Mouse (Mus musculus) thymus, postnatal 36 days (tissue): ENCODE data around the gene Sorbs1.

Source experiments
- DNase-seq, 2 experiments: peaks; one replicate each; pipeline ENCODE4 v3.0.0; 2022; ENCODE audit warnings: mixed read lengths in 2 of 2

The Sorbs1 gene

DNA sequence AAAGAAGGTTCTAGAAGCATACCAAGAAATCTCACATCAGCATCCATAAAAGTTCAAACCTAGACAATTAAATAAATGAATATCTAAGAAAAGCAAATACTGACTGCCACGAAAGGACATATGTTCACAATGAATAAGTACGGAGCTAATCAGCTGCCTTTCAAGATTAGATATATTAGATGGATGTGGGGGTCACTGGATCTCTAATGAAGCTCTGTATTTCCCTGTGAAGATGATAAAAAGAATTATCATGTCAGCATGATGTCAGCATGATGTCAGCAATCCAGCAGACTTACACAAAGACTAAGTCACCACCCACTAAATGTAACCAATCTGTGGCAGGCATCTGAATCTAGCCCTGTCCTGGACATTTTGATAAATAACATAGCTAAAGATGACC, 77.8 kb downstream of the Sorbs1 start:
- DNase-seq, result no peak

DNA sequence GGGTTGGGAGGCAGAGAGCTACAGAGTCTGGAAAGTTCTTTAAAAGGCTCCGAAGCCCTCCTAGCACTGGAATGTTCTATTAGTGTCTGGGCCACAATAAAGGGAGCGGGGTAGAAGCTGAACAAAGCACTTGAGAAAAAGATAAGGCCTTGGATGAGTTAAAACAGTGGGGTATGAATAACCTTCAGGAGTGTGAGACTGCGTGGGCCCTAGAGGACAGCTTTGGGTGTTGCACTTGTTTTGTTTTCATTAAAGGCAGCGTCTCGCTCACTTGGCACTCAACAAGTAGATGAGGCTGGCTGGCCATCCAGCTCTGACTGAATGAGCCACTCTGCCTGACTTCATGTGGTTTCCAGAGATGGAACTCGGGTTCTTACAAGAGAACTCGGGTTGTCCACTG, 78.5 kb downstream of the Sorbs1 start:
- DNase-seq, result no peak

DNA sequence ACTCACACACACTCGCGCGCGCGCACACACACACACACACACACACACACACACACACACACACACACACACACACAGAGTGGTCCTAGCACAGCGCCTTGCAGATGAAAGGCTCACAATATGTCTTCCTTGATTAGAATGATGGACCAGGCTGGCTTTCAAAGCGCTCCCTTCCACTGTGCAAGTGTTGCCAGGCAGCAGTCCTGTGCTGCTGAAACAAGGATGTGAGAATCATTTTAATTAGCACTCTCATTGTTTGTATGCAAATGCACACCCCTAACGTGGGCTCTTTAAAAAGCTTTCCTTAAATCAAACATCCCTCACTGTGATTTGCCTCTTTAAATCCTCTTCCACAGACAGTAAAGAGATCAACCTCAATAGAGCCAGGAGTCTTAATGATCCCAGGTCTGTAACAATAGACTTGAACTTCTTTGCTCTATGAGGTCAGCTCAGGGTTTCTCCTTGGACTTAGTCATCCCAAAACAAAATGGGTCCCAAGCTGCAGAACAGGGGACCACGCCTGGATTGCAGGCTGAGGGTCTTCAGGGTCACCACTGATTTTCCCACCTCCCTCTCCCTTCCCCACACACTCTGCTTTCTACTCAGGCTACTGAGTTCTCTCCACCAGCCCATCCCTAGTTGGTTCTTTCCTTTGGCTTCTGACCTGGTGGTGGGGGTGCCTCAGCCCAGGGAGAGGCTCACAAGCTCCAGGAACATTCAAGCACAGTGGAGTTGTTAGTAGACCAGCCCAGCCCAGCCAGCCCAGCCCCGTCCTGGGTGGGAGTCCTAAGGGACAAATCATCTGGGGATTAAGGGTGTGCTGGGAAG, 79.3 kb downstream of the Sorbs1 start:
- DNase-seq, result no peak

DNA sequence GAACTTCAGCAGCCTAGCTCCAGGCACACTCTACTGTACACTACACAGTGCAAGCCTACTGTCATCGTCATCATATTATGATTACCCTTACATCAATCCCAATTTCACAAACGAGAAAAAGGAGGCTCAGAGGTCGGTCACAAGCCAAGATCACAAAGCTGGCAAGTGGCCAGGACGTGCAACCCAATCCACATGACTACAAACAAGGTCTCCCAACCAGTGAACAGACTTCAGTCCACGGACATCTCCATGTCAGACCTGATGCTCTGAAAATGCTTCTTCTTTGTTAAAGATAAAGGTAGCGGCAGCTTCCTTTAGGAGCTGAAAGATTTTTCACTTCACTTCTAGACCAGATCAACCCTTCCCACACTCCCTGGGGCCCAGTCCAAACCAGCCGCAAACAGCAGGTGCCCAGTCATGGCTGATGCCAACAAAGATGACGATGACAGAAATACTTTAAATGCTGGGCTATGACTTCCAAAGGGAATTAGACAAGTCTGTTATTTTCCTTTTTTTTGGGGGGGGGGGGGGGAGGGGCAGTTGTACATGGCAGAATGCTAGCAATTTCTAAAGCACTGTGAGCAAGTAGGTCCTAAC, 80.2 kb downstream of the Sorbs1 start:
- no peak for DNase-seq

DNA sequence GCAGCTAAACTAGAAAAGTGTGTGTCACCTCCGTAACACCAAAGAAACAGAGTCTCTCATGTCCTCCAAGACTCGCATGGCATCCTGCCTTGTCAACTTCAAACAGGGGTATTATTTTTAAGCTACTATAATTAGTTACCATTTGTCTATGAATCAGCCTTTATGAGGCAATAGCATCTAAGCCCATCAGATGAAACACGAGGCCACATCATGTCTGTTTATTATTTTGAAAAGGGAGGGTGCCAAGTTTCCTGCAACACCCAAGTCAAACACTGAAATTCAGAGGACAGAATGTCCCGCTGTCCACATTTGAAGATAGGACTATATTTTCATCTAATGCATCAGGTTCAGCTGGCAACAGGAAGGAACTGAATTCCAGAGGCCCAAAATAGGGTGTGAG, 81.6 kb downstream of the Sorbs1 start:
- no peak for DNase-seq

DNA sequence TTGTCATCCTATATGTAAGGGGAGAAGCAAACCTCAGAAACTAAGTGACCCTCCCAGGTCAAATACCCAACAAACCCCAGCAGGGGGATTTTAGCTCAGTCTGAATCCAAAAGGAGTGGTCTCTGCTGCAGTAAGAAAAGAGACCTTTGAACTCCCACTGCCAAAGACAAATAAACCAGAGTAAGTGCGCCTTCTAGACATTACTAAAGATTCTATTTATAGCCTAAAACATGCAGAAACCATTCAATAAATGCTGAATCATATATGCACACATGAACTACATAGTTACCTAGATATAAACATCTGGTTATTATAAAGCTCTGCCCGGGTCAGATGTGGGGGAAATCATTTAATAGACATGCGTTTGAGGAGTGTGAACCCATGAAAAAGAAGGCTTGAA, 84.0 kb downstream of the Sorbs1 start:
- no peak for DNase-seq

DNA sequence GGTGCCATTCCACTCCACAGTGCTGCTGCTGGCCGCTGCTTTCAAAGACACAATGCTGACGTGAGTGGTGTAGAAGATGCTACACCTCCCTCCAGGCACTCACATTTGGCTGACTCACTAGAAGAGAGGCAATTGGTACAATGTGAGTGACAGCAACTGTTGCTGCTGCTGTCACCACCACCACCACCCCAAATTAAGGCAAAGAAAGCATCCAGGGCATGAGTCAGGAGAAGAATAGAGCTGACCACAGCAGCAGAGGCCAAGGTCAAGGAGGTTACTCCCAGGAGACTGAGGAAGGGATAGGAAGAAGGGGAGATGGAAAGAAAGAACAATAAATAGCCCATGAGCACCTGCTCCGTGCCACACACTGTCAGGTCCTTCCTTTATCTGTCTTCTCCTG, 84.4 kb downstream of the Sorbs1 start:
- no peak for DNase-seq

DNA sequence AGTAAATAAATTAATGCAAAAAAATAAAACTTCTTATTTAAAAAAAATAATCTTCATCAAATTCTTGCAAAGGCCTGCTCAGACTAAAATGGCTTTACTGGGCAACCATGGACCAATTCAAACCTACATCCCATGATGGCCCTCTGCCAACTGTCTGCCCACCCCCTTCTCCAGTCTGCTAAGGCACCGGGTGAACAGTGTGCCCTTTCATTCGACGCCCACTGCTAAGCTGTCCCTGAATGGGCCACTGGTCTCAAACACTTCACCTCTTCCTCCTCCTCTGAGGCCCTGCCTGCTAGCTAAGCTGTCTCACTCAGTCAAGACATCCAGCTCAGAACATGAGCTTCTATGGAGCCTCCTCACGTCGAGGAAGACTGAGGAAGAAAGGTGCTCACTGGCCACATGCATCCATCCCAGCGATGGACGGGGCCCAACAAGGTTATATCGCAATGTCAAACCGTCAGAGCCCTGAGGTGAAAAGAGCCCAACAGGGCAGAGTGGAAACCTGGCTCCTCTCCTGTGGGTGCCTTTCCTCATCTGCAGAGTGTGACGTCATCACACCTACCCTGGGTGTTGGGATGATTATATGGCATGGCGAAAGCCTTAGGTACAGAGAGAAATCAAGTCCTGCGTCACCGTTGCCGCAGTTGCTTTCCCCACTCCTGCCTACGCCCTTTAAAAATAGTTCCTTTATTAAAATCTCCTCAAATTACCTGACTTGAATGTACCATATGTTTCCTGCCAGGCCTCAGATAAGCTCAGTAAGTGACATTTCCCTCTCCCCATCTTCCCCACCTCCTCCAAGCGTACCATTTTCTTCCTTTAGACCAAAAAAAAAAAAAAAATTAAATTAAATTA, 87.2 kb downstream of the Sorbs1 start:
- DNase-seq, result no peak

DNA sequence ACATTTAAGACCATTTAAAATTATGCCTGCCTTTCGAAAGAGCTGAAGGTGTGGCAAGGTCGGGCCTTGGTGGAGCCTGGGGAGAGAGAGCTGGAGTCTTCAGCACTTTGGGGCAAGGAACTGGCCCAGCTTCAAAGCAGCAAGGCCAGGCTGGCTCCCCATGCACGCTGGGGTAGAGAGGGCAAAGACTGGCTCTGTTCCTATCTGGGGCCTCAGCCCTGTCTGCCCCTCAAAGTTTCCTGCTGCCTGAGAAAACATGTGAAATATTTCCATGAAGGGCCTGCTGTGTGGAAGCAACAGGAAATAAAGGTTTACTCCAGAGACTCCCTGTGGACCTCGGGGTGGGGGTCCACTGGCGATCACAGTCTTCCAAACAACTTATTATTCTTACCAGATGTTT, 88.3 kb downstream of the Sorbs1 start:
- DNase-seq, result no peak

DNA sequence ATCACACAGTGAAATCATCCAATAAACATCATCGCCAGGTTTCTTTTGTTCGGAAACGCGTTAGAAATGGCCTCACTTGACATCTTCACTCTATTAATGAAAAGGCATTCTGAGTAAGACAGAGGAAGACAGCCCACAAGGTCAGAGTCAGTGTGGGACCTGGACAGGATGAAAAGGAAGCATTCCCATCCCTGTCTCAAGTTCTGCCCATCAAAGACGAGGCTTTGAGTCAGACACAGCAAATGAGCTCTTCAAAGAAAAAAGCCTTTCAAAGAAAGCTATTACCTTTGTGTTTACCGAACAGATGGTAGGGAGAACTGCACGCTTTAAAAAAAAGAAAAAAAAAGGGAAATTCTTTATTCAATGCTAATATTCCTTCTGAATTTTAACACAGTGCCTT, 92.5 kb downstream of the Sorbs1 start:
- DNase-seq, result no peak

DNA sequence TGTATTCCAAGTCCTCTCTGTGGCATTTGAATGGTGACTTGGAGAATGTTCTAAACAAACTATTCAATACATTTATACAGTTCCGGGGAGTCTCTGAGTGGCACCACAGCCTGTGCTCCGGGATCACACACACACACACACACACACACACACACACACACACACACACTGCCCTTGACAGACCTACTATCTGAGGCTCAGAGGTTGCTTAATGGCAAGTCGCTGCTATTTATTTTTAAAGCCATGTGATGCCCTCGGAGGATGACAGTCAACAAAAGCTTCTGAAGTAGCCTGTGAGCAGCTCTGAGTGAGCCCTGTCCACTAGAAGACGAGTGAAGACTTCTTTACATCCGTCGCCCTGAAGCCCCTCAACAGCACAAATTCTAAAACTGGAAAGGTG, 94.3 kb downstream of the Sorbs1 start:
- DNase-seq, result no peak

DNA sequence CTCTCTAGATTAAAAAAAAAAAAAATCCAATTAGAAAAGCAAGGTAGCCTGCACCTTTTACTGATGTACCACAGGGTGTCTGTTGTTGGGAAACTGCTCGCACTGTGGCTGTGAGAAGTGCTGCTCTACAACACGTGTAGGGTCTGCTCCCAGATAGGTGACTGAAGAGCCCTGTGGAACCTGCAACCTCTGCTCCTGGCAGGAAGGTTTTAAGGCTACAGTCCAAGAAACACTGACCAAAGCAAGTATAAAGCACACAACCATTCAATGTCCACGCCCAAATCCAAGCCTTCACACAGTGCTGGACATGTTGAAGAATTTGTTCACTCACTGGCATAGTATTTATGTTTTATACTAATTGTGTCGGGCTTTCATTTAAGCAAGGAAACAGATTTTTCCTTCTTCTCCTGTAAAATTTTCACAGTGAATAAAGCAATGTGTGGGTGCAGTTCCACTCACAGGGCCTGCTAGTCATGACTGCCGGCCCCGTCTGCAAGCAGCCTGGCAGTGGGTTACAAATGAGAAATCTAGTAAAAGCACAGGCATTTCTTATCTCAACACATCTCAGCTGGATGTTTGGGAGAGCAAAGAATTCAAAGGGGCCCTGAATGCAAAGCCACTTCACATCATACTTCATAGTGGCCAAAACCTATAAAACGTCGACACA, 96.3 kb downstream of the Sorbs1 start:
- DNase-seq, result no peak

DNA sequence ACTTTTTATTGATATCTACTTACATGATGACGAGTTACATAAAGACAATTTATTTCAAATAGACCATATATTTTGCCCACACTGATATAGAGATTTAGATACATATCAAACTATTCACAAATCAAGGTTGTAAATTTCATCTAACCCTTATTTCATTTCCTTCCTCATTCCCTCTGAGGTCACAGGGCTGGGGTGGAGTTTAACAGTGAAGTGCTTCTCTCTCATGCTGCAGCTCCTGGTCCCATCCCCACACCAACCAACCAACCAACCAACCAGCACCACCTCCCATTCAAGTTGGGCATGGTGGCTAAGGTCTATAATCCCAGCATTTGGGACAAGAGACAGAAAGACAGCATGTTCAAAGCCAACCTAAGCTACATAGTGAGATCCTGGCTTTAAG, 97.9 kb downstream of the Sorbs1 start:
- no peak for DNase-seq

DNA sequence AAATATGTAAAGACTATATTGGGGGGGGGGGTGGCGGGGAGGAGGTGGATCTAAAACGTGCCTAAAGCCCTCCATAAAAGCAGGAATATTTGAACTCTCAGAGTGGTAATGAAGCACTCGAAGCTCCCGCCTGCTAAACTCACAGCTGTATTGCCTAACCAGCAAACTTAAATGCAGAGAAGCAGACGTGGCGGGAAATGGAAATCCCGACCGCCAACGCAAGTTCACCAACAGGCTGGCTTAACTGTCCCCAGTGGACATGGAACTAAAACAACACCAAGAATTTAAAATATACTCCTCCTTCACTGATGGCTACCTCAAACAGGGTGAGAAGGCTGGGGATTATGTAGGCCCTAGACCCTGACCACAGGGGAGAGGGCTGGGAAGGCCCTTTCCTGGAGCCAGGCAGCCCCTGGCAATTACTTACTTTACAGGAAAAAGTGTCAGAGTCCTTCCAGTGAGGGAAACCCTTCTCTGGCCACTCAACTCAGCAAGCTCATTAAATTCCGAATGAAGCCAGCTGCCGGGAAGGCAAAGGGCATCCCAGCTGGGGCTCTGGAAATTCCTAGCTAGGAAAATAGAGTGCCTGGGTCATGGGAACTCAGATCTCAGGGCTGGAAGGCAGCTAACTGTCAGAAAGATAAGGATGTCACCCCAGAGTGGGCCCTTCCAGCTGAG, 98.6 kb downstream of the Sorbs1 start:
- no peak for DNase-seq

DNA sequence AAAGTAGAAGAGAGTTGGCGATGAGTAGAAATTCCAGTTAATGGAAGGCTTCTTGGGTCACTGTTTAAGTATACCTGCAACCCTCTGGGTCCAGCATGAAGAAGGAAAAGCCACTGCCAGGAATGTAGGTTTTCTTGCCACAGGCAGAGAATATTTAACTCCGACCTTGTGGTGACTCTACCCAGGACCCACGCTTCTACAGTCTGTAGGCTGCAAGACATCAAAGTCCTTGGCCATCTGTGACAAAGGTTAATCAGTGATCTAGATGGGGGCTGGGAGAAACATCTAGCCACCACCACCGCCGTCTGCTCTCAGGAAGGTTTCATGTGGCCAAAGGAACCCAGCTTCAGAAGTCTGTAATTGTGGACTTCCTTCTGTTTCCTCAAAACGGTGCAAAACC, 99.2 kb downstream of the Sorbs1 start:
- no peak for DNase-seq

DNA sequence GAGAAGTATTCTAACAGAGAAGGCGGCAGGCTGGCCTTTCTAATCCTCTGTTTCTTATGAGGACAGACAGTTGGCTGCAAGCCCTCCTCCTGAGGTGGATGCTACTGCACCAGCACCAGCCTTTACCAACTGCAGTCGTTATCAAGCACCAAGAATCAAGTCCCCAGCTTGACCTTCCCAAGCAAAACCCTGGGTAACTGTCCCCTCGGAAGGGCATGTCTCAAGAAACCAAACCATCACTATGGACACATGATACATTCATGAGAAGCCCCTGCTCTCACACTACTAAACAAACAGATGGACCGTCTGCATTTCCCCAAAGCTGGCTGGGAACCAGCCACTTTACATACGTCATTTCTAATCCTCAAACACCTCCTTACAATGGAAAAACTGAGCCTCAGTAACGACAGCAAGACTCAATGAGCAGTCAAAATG, 102.2 kb downstream of the Sorbs1 start:
- no peak for DNase-seq

DNA sequence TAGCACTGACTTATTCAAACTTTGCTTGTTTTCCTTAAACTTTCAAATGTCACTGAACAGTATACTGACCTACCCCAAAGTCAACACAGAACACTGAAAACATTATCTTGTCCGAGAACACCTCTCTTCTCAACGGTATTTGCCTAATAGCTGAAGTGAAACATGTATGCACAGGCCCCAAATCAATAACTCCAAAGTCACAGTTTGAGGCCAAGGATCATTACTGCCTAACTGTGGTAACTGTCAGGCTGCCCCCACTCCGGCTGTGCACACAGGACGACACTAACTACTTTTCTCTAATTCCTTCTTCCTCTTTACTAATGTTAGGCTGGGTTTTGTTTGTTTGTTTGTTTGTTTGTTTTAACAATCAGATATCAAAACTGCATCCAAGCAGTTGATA, 103.1 kb downstream of the Sorbs1 start:
- DNase-seq, result no peak

DNA sequence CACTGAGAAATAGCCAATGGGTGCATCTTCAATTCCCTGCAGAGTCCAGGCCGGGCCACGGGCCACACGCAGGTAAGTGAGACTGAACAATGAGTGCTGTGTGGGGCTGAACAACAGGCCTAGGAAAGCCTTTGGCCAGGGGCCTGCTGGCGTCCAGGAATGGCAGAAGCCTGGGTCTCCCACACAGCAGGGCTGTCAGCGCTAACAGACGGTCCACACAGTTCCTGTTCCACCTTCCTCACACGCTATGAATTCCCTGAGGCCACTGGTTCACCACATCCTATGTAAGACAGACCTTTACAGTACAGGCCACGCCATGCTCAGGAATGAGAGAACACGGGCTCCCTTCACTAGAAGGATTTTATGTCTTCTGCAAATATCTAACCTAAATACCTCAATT, 103.5 kb downstream of the Sorbs1 start:
- no peak for DNase-seq

DNA sequence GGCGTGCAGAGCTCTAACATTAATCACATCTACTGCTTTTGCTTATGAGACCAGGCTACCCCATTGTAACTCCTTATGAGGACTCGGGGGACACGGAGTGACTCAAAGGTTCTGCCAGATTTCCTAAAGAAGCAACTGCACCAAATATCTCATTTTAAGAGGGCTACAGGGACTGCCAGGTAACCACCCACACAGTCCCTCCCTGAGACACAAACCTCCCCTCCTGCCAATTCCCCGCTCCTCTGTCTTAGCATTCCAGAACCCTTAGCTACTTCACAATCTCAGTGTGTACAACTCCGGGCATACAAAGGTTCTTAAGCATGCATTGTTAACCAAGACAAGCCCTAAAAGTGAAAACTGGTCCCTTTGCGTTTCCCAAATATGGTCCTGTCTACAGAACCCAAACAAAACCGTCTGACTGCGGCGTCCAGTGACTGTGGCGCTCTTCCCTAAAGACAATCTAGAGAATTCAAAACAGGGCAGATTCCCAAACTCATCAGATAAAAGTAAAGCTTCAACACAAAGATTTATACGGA, 104.0 kb downstream of the Sorbs1 start:
- no peak for DNase-seq

DNA sequence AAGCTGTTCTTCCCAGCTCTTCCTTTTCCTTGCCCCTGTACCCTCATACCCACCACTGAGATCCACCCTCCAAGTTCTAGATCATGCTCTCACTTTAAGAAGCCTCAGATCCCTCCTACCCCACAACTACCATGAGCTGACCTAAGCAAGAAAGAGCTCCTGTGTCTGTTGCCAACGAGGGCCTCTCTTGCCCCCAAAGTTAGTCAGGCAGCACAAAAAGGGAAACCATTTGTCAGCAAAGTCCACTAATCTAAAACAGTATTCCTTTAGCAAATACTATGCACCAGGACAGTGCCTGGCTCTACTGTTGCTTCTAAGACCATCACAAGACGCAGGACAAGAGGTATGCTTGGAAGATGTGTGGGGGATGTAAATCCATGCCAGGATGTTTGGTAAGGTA, 106.4 kb downstream of the Sorbs1 start:
- no peak for DNase-seq

DNA sequence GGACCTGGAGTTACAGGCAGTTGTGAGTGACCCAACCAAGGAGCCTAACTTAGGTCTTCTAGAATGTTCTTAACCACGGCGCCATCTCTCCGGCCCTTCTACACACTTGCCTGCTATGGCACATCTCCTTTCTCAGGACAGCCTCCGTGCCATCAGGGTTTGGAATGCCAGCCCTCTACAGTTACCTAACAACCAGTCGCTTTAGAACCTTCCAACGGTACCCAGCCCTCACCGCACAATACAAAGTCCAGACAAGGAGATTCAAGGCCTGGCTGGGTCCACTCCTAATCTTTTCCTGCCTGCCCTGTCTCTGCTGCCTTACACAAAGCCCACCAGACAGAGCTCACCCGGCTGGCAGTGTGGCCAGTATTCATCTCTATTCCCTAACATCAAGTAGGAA, 106.9 kb downstream of the Sorbs1 start:
- no peak for DNase-seq

DNA sequence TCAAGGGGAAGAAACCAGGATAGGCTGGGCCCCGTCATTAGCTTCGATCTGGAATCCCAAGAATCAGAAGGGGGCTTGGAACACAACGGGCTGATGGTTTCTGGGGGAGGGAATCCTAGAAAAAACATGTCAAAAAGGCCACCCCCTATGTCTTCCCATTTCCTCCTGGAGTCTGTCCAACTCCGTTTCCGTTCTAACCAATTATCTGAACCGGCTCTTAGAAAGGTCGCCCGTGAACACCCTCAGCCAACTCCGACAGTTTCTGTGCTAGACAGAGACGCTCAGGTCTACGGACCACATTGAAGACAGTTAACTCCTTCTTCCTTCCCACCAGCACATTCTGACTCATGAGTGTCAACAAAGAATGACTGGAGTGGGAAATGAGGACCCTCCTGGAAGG, 107.8 kb downstream of the Sorbs1 start:
- DNase-seq, result no peak
